Mouse (Mus musculus) adrenal gland (tissue): ENCODE data around the gene Lin37.

Experiments used
- intact Hi-C: fragments of 180-260 bp; cut with DNase I; formaldehyde crosslinking; loops from one replicate; pipeline ENCODE4 v1.15.1; 2025
- long read RNA-seq, 2 experiments: library from polyadenylated mRNA; unstranded; transcript quantifications; one replicate each; pipeline ENCODE4 v2.0.0; 2020; ENCODE audit warnings: borderline replicate concordance in 1 of 2; ENCODE audit not compliant: insufficient replicate concordance in 1 of 2

Lin37 gene
- long read RNA-seq, experiment 1, transcript Lin37-201 (9 exons, 998 nt) = major isoform, 30 of 40 reads
- long read RNA-seq, experiment 1, partial matches to known transcripts = 1 of 40 reads
- long read RNA-seq, experiment 1, other reads (novel, unspliced or antisense) = 6 of 40 reads
- long read RNA-seq, experiment 2, transcript Lin37-202 (9 exons, 1,312 nt) = minor isoform, 7 of 67 reads
- long read RNA-seq, experiment 2, transcript Lin37-201 (9 exons, 998 nt) = major isoform, 47 of 67 reads
- long read RNA-seq, experiment 2, partial matches to known transcripts = 1 of 67 reads
- long read RNA-seq, experiment 2, other reads (novel, unspliced or antisense) = 12 of 67 reads

DNA sequence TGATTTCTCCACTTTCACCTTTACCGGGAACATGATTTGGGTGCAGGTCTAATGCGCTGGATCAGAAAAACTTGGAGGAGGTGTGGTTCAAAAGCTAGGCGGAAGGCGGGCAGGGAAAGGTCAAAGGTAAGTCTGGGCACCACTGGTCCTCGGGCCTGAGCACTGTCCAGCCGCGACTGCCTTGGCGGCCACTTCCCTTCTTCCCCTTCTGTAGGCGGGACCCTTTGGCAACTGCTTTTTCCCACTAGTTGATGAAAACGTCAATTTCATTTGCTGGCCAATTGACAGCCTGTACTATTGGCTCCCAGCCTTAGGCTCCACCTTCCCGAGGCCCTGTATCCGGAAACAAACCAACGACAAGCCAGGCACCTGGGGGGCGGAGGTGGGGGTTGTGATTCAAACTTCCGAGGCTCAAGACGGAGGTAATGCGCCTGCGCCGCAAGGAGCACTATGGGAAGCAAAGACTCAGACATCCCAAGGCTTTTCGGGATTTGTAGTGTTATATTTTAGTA, at the start of gene Lin37:
TSS of gene Lin37 (minus strand) at position 396 of the 512 bp plus-strand sequence.
- intact Hi-C loops = no loop called here

DNA sequence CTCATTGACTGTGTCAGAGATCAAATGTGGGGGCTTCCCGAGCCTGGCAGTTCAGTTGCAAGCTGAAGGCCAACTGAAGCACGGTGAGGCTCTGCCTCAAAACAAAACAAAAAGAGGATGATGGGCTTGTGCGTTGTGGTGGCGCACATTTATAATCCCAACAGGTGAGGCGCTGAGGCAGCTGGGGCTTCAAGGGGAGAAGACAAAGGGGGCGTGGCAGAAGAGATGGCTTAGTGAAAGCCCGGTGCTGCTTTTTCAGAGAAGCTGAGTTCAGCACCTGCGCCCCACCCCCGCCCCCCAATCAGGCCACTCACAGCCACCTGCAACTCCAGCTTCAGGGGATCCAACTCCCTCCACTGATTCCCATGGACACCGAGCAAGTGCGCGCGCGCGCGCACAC, 48.8 kb upstream of the Lin37 start:
- intact Hi-C loops = no loop called here

DNA sequence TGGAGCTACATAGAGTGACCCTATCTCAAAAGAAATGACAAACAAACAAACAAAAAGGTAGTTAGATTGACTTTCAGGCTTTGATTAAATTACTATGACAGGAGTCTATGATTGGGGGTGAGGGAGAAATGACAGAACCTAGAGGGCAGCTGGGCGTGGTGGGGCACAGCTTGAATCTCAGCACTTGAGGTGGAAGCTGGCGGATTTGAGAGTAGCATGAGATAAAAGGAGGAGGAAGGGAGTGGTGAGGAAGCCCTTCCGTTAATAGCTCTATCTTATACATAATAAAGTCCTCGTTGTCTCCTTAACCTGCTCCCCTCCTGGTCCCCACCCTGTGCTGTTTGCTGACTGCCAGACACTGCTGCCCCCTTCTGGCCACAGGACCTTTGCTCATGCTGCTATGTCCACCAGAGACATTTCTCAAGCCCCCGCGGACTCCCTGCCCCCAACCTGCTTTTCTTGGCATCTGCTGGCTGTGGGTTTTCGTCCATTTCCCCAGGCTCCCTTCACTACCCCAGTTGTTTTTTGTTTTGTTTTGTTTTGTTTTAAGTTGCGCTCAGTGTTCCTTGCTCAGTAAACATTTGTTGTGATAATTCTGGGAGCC, 48.2 kb upstream of the Lin37 start:
- intact Hi-C loops = no loop called here

DNA sequence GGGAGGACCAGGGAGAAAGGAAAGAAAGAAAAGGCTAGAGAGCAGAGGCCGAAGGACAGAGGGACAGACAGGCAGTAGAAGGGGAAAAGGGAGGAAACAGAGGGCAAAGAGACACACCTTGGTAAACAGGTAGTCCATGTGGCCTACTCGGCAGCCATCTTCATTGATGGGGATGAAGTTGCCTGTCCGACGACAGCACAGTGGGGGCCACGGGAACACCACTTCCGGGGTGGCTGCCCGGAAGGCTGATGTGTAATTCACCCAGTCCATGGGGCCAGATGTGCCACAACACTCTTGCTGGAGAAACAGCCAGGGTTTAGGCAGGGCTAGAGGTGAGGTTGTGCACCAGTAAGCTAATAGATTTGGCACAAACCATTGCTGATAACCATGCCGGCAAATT, 45.3 kb upstream of the Lin37 start:
- intact Hi-C loops = no loop called here

DNA sequence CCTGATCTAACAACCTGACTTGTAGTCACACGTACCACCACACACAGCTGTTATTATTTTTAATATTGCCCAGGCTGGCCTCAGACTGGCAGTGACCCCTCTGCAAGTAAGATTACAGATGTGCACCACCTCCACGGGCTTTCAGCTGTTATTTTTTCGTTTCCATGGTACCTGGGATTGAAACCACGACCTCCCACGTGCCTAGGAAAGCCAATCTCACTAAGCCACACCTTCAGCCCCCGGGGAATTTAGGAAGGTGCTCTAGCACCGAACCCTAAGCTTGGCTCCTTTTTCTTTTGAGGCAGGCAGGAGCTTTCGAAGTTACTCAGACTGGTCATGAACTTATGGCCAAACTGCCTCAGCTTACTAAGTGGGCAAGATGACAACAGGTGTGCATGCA, 44.8 kb upstream of the Lin37 start:
- intact Hi-C loops = no loop called here

DNA sequence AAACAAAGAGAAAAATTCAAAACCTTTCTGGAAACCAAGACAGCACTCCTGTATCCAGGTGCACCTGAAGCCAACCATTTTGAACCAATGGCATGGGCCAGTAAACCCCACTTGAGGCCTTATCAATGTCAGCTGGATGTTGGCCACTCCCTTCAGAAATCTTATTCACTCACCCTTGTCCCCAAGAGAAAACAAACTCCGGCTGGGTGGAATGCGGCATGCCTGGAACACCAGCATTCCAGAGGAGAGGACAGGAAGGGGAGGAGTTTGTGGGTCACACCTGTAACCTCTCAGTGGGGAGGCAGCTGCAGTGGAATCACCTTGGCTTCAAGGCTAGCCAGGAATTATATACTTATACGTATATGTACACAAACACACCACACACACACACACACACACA, 42.9 kb upstream of the Lin37 start:
- intact Hi-C loops = no loop called here

DNA sequence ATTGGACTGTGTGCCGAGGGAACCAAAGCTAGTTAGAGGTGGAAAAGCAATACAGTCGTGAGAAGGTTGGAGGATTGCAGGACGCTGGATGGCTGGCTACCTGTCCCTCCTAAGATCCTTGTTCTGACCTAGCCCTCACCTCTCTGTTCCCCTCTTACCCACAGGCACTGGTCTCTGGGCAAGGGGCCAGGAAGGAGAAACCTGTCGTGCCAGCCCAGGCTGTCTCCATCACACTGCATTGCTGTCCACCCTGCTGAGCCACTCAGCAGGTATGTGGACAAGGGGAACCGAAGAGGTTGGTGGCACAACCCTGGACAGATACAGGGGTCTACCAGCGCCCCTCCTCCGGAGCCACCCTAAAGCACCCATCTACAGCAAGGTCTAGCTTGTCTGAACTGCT, 41.0 kb upstream of the Lin37 start:
- intact Hi-C loops = no loop called here

DNA sequence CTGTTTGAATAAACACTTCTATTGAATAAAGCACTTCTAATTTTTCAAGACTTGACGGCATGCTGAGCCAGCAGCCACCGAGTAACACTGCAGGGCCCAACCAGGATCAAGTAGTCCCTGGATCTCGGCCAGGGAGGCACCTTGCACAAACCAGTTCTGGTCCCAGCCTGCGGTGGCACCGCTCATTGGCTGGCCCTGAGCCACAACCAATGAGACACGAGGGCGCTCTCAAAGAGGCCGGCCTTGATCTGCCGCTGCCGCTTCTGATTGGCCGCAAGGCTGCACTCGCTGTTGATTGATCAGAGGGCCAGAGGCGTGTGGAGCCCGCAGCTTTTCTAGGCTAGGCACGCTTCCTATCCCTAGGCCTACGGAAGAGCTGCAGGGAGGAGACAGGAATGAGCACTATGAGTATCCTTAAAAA, 40.3 kb upstream of the Lin37 start:
- intact Hi-C loops = no loop called here

DNA sequence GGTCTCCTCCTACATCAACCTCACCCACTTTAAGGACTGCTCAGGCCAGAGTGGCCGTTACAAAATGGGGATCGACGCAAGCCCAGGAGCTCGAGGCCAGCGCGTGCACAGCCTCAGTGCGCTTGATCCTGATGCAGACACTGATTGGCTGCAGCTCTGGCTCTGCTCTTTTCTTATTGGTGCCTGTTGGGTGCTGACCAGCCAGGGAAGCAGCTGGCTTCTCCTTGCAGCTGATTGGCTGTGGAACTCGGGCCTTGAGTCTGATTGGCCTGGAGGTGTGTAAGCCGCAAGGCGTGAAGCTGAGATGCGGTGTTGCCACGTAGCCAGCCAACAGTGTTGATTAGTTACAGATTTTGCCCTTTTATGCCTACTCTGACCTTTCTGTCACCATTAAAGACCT, 39.1 kb upstream of the Lin37 start, which contains the start of gene Zbtb32:
TSS of gene Zbtb32 (minus strand) at position 124 of the 400 bp plus-strand sequence.
- intact Hi-C loops = no loop called here

DNA sequence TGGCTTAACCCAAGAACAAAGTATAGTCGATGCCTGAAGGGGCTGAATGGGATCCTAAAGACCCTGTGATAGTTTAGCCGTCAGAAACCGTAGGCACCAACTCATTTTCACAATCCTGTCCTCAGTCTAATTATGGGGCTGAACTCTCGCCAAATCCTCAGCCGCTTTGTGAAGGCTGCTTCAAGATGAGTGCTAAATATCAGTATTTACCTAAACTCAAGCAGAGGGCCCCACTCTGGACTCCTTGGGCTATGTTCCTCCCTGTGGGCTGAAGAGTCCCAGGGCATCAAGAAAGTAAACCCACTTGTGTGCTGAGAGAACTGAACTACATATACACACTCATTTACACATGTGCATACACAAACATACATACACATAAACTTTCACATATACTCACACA, 37.2 kb upstream of the Lin37 start:
- intact Hi-C loops = no loop called here

DNA sequence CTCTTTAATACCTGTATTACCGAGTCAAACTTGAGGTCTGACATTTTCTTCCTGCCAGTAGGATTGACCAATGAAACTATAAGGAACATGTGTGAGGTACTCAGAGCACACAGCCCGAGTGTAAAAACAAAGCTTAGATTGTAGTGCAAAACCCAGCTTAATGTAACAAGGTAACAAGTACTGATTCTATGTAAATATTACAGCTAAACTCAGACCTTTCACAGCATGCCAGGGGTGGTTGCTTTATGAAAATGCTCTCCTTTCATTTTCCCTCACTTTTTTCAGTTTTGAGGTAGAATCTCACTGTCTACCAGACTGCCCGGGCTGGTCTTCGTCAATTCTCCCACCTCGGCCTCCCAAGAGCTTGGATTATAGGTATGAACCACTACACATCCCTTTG, 36.5 kb upstream of the Lin37 start:
- intact Hi-C loops = no loop called here

DNA sequence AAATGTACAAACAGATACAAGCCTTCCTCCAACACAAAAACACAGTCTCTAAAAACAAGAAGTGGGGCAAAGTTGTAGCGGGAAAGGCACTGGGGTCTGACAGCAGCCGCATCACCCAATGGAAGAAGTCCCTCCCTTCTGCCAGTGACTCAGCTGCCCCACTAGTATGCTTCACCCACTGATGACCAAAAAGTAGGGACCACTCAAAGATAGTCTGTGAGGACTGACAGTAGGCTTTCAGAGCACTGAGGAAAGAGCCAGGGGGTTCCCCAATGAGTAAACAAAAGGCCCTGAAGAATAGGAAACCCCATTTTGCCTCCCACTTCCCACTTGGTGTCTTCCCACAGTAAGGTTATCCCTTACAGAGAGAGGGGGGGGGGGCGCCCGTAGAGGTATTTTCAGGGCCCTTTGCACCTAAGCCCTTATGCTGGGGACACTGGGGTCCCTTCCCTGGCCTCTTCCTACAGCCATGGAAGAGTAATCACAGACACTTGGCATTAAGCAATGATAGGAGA, 34.9 kb upstream of the Lin37 start:
- intact Hi-C loops = no loop called here

DNA sequence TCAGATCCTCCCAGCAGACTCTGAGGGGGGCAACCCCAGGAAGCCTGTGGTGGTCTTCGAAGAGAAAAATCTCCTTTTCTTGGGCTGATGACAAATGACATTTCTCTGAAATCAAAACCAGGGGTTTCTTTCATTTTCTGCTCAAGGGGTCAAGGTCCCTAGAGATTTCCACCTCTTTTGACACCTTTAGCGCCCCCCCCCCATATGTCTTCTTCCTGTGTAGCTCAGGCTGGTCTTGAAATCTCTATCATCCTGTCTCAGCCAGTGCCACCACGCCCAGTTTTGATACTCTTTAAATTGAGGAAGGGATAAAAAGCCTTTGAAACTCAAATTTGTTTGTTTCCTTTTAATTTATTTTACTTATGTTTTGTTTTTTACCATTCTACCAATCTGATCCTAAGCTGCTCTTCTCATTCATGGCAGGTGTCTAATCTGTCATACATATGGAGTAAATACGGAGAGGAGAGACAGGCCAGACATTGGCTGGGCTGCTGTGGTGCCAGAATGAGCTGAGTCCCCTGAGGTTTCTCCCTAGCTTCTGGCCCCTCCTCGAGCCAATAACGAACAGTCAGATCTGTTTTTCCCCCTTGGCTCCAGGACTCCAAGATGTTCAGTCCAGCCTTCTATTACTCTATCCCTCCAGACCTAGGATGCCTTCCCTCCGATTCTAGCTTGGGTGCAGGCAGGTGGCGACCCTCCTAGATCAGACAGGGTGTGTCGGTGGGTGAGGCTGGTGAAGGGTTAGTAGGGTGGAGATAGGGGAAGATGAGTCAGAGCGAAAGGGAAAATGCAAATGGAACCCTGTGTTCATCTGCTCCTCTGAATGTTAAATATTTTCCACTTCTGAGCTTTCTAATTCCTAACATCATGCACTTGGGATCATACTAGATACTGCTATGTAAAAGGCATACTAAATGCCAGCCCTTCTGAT, 34.2 kb upstream of the Lin37 start:
- intact Hi-C loops = no loop called here

DNA sequence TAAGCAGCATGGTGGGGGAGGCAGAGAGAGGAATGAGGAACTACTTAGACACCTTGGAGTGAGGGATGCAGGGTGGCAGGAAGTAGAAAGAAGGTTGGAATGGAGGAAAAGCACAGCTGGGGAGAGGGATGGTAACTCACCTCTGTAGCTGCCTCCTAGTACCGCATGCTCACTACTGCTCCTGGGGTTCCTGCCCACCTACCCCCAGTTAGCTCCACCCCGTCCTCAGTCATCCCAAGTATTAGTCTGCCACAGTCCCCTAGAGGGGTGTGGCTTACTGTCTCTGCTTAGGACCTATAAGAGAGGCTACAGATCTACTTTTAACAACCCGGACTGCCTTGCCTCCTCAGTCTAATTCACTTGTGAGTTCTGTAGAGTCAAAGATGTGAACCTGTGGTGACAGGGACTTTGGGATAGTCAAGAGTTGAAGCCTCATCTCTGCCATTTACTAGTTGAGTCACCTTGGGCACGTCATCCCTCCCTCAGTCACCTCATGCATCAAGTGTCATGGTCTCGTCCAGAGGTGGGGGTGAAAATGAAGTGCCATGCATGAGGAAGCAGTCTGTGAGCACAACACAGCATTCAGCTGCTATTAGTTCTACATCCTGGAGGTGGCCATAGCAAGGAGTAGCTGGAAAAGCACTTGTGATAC, 33.3 kb upstream of the Lin37 start:
- intact Hi-C loops = no loop called here

DNA sequence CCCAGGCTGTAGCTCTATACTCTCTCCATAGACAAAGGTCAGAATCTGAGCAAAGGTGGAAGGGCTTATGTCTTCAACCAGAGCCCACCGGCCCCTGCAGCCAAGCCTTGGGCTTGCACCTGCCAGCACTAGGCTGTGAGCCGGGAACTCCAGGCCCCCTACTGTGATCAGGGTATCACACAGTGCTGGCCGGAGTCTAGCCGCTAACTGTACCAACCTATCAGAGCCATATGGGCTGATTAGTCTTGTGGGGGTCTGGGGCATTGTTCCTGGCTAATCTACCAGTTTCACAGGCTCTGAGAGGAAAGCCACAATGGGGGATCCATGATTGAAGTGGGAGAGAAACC, 31.9 kb upstream of the Lin37 start:
- intact Hi-C loops = no loop called here

DNA sequence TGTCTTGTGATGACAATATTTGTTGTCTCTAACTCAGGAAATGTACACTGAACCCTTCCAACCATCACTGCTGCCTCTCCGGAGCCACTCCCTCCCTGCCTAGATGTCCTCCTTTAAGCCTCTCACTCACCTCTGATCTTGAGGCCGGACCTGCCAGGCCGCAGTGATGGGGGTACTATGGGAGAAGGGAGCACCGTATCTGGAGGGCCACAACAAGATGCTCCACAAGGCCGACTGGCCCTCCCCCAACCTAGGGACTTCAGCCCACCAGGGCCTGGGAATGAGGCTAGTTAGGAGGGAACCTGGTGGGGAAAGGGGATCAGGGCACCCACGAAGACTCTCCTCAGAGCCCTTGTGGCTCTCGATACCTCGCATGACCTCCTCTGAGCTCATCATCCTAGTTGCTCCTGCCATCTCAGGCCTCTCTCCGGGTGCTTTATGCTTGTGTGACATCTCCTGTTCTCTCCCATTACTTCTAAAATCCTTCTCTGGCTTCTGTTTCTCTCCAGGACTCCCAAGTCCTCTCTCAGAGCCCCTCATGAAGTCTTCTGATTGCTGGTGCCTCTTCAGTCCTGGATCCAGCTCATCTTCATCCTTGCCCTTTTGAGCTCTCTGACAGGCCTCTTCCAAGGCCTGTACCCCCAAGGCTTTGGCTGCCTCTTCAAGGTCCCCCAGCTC, 31.4 kb upstream of the Lin37 start:
- intact Hi-C loops = no loop called here

DNA sequence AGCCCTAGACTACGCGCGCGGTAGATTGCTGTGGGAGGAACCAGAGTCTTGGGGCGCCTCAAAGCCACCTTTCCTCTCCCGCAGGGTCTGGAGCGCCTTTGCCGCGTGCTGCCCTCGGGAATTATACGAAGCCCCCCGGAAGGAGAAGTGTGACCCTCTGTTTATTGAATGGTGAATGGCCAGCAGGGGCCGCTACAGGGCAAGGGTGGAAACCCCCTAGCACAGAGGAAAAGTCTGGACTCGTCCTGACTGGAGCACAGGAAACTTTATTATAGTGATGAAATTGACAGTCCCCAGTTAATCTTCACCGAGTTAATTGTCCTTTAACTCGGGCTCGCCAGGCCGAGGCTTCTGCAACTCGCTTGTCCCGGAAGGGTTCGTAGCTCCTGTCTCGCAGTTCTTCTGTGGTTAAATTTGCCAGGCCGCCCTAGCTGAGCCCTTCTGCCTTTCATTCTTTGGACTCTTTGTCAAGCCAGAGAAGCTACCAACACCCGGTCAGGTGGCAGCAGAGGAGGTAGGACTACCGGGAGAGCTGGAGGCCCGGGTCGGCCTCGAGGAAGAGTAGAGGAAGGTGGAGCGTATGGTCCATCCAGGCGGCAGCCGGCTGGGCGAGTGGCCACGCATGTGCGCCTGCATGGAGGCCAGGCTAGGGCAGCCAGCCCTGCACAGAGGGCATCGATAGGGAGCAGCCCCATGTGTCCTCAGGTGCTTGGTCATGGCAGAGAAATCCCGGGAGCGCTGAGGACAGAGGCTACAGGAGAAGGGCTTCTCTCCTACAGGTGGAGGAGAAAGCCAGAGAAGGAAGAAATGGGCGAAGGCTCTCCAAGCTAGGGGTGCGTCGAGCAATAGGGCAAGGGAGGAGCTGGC, 30.0 kb upstream of the Lin37 start:
- intact Hi-C loops = loop anchor here (2.0 kb wide), 1 partner anchor 23 kb away; the partner anchor contains the start of gene Upk1a

DNA sequence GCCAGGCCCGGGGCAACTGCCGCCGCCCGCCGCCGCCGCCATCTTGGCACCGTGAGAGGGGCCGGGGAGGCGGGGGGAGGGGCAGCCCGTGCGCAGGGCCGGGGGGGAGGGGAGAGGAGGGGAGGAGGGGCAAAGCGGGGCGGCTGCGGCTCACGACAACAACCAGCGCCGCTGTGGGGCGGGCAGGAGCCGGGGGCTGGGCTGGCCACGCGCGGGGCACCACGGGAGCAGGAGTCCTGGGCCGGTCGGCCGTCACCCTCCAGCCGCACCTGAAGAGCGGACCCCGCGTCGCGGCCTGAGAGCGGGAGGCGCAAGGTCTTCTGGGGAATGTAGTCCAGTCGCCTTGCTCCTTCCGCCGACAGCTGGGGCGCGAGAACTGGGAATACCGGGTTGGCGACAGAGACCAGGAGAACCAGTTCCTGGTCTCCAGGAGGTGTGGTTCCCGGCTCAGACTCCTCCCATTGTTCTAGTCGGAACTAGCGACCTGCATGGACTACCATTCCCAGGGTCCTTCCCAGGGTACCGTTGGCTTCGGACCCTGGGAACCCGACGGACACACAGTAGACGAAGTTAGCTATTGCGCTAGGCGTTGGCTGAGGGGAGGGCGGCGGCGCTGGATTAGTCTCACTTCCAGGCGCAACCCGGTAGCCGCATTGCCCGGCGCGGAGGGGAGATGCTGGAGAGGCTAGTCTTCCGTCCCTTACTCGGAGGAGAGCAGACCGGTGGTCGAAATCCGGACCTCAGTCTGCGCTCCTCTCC, 29.2 kb upstream of the Lin37 start, which contains the start of gene Kmt2b:
TSS of gene Kmt2b (minus strand) at position 51 of the 759 bp plus-strand sequence.
- intact Hi-C loops = loop anchor here (2.0 kb wide), 1 partner anchor 24 kb away; the partner anchor contains the start of gene Upk1a
